9 mouse cellular contexts compared by ENCODE assay signal in the genomic region with DNA sequence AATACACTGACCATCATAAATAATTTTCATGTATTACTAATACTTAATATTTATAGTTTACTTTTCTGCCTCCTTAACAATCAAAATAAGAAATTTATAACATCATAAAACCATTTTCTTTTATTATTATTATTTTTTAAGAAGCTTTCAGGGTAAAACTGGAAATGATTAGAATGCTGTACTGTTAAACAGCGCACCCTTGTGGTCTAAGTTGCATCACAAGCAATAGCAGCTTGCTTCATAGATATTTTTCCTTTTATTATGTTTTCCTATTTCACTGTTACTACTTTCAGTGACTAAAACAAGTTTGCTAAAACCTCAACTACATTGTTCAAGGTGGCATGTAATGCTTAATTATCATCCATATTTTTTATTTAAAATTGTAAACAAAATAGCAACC.
DNase-seq lines count a peak whose midpoint lies in the region; ATAC-seq and TF ChIP-seq lines count a peak whose summit lies in the region.
"Had no signal": no experiment of that assay in that cellular context is flagged by ENCODE, and none has a peak within 500 bp of the region (broad histone marks: within the 10 kb centered on the region; RNA-seq: fewer than 3 reads in every experiment).

No protein-coding gene starts in this region.

- no peak overlapping the region for H3K4me3 ChIP-seq in ES-Bruce4 (ENCODE audit: low read depth, low read length)
- no peak overlapping the region for H3K4me3 ChIP-seq in lung, postnatal 0 days (ENCODE audit: low read depth, low read length)
- H3K4me3 ChIP-seq: embryonic facial prominence, embryonic 13.5 days had no signal

- intact Hi-C loops in heart, postnatal 14 days (cut with DNase I): loop anchor here (2.0 kb wide), 1 partner anchor 99 kb away; no protein-coding TSS in a partner anchor
- intact Hi-C loops in heart, postnatal 25 days (cut with DNase I): loop anchor here (2.0 kb wide), 1 partner anchor 157 kb away; no protein-coding TSS in a partner anchor

- H3K36me3 ChIP-seq in ES-Bruce4 (ENCODE audit: control insufficient read depth, insufficient read depth, low read length, poor library complexity, severe bottlenecking): no peaks in the 10 kb centered on the region
- no peaks in the 10 kb centered on the region for H3K36me3 ChIP-seq in lung, postnatal 0 days (ENCODE audit: insufficient read depth, low read length)
- H3K36me3 ChIP-seq: embryonic facial prominence, embryonic 13.5 days had no signal

- H3K27me3 ChIP-seq in ES-Bruce4 (ENCODE audit: control insufficient read depth, insufficient read depth, low read length, poor library complexity, severe bottlenecking): no peaks in the 10 kb centered on the region
- no peaks in the 10 kb centered on the region for H3K27me3 ChIP-seq in lung, postnatal 0 days (replicated peaks; ENCODE audit: insufficient read depth, low read length)
- H3K27me3 ChIP-seq: embryonic facial prominence, embryonic 13.5 days had no signal

- no peaks in the 10 kb centered on the region for H3K9me3 ChIP-seq in ES-Bruce4 (replicated peaks; ENCODE audit: control insufficient read depth, insufficient read depth, low read length, poor library complexity, severe bottlenecking)
- no peaks in the 10 kb centered on the region for H3K9me3 ChIP-seq in lung, postnatal 0 days (ENCODE audit: low read length)
- H3K9me3 ChIP-seq: embryonic facial prominence, embryonic 13.5 days had no signal

- ATAC-seq in lung, postnatal 0 days: no peak
- ATAC-seq in inflammation-experienced regulatory T-cells, adult 6 months: no peak

- no peaks in the 10 kb centered on the region for H3K4me1 ChIP-seq in ES-Bruce4 (ENCODE audit: control insufficient read depth, insufficient read depth, low read length)
- H3K4me1 ChIP-seq in lung, postnatal 0 days (ENCODE audit: insufficient read depth, low read depth, low read length): no peaks in the 10 kb centered on the region

- TF ChIP-seq EP300 in ES-Bruce4 (IDR thresholded peaks at IDR 0.05; ENCODE audit: insufficient read depth, low read depth, low read length): no peak
- TF ChIP-seq EP300 in lung, postnatal 0 days (IDR thresholded peaks at IDR 0.05): 0 out of 2 replicates have a peak, but pooled peaks have one; percentile 27

- DNase-seq in heart, postnatal 14 days: peak; percentile 55 to 70
- DNase-seq in heart, postnatal 25 days (ENCODE audit: low spot score): no peak
- peak; percentile 64 for DNase-seq in 416B (ENCODE audit: low read depth)
- peak; percentile 42 for DNase-seq in forelimb bud, embryonic 11.5 days (ENCODE audit: low read depth, low spot score)
- DNase-seq in lung, postnatal 0 days (ENCODE audit: low spot score): peak; percentile 69
- DNase-seq in adrenal gland, postnatal 25 days: no peak

- no peak overlapping the region for H3K27ac ChIP-seq in ES-Bruce4 (ENCODE audit: insufficient read depth, low read length)
- H3K27ac ChIP-seq in lung, postnatal 0 days (ENCODE audit: low read length): no peak overlapping the region
- H3K27ac ChIP-seq: embryonic facial prominence, embryonic 13.5 days had no signal

- H3K4me2 ChIP-seq in lung, postnatal 0 days (replicated peaks; ENCODE audit: low read depth, low read length): no peak overlapping the region
- H3K4me2 ChIP-seq: embryonic facial prominence, embryonic 13.5 days had no signal

- peak; percentile 11 for TF ChIP-seq CTCF in ES-Bruce4 (IDR thresholded peaks at IDR 0.05; ENCODE audit: low read depth, low read length)
- TF ChIP-seq CTCF in lung, postnatal 0 days (IDR thresholded peaks at IDR 0.05): peak; percentile 79

- no peak overlapping the region for H3K9ac ChIP-seq in ES-Bruce4 (ENCODE audit: low read depth, poor library complexity, severe bottlenecking)
- H3K9ac ChIP-seq in lung, postnatal 0 days (replicated peaks; ENCODE audit: low read depth): no peak overlapping the region
- H3K9ac ChIP-seq: embryonic facial prominence, embryonic 13.5 days had no signal

- TF ChIP-seq POLR2A in ES-Bruce4 (IDR thresholded peaks at IDR 0.05; ENCODE audit: insufficient read depth, low read length): no peak

- WGBS in lung, postnatal 0 days: 8% methylated on average over 1 of the region's 1 CpGs

Comparison
In these comparisons a context has a peak if more than half of its experiments do, and no peak if none do; other contexts are left out.
1. DNase-seq: peak in heart, postnatal 14 days (2 of 2), 416B (single experiment), forelimb bud, embryonic 11.5 days (single experiment) and lung, postnatal 0 days (single experiment); none in heart, postnatal 25 days (single experiment) and adrenal gland, postnatal 25 days (single experiment).